Mouse (Mus musculus) megakaryocyte, embryonic 14.5 days (primary cell): ENCODE measurements at regions not wholly inside any gene's neighbourhood (a gene's known extent, or its start where the extent isn't known, plus 50 kb on each side); places are given as distances from the start of the nearest gene placed in this dataset.
A peak's percentile ranks its signal among the peaks of the same experiment; 100 is the strongest.

ENCODE experiments used
- H3K27me3 ChIP-seq: replicated peaks from 2 replicates; pipeline ENCODE3; 2012; ENCODE audit warnings: inconsistent platforms
- H3K36me3 ChIP-seq: replicated peaks from 2 replicates; pipeline ENCODE3; 2012; ENCODE audit warnings: low read length, inconsistent platforms, mixed read lengths
- H3K4me1 ChIP-seq: 2 replicates; pipeline ENCODE4 v1.6.1; 2012; ENCODE audit warnings: inconsistent platforms
- H3K4me3 ChIP-seq: replicated peaks from 2 replicates; pipeline ENCODE3; 2012; ENCODE audit warnings: moderate library complexity, mild to moderate bottlenecking, inconsistent platforms
- H3K9me3 ChIP-seq: 2 replicates; pipeline ENCODE4 v1.6.1; 2012; ENCODE audit warnings: inconsistent platforms
- FLI1 ChIP-seq: IDR thresholded peaks from 2 replicates; pipeline ENCODE4 v1.6.1; 2012; ENCODE audit warnings: low read length, inconsistent platforms, mixed read lengths
- GATA1 ChIP-seq: IDR thresholded peaks from 3 replicates; pipeline ENCODE4 v1.6.1; 2012; ENCODE audit warnings: mixed read lengths, low read length, inconsistent platforms, borderline replicate concordance

GRCm38 (mm10) chr7:63811816-63812215, 104.8 kb upstream of the E030018B13Rik start:
- no peaks in the 10 kb centered on the region for H3K36me3 ChIP-seq
- no peak for TF ChIP-seq FLI1
- TF ChIP-seq GATA1 = no peak
- peaks cover 18% of the 10 kb centered on the region for H3K4me1 ChIP-seq
- no peak overlapping the region for H3K4me3 ChIP-seq
- H3K27me3 ChIP-seq = peaks cover 6% of the 10 kb centered on the region
- no peaks in the 10 kb centered on the region for H3K9me3 ChIP-seq

- no peak overlapping the region for H3K4me3 ChIP-seq
- peaks cover 28% of the 10 kb centered on the region for H3K27me3 ChIP-seq
- TF ChIP-seq FLI1 = no peak
- no peak for TF ChIP-seq GATA1
- no peaks in the 10 kb centered on the region for H3K9me3 ChIP-seq
- H3K36me3 ChIP-seq = no peaks in the 10 kb centered on the region
- peaks cover 41% of the 10 kb centered on the region for H3K4me1 ChIP-seq
Measured at GRCm38 (mm10) chr7:63815531-63815930, 101.1 kb upstream of the E030018B13Rik start.

GRCm38 (mm10) chr7:63816056-63816941, 100.4 kb upstream of the E030018B13Rik start:
- Histone ChIP-seq H3K36me3 (no peaks in the 10 kb centered on the region), H3K4me3 (peak overlapping the region; percentile 80), H3K4me1 (peaks cover 46% of the 10 kb centered on the region), H3K9me3 (no peaks in the 10 kb centered on the region), H3K27me3 (peaks cover 31% of the 10 kb centered on the region)
- TF ChIP-seq GATA1 = no peak
- no peak for TF ChIP-seq FLI1

- no peak overlapping the region for H3K4me3 ChIP-seq
- no peaks in the 10 kb centered on the region for H3K9me3 ChIP-seq
- H3K36me3 ChIP-seq = no peaks in the 10 kb centered on the region
- peaks cover 33% of the 10 kb centered on the region for H3K27me3 ChIP-seq
- no peak for TF ChIP-seq GATA1
- TF ChIP-seq FLI1 = no peak
- H3K4me1 ChIP-seq = peaks cover 55% of the 10 kb centered on the region
Measured at GRCm38 (mm10) chr7:63817476-63817875, 99.2 kb upstream of the E030018B13Rik start.

- H3K36me3 ChIP-seq = no peaks in the 10 kb centered on the region
- H3K4me3 ChIP-seq = no peak overlapping the region
- TF ChIP-seq FLI1 (no peak), GATA1 (no peak)
- no peaks in the 10 kb centered on the region for H3K9me3 ChIP-seq
- H3K4me1 ChIP-seq = peaks cover 55% of the 10 kb centered on the region
- peaks cover 32% of the 10 kb centered on the region for H3K27me3 ChIP-seq
Measured at GRCm38 (mm10) chr7:63818105-63818504, 98.6 kb upstream of the E030018B13Rik start.

- Histone ChIP-seq H3K9me3 (no peaks in the 10 kb centered on the region), H3K27me3 (peaks cover 27% of the 10 kb centered on the region), H3K36me3 (no peaks in the 10 kb centered on the region), H3K4me1 (peaks cover 56% of the 10 kb centered on the region), H3K4me3 (no peak overlapping the region)
- TF ChIP-seq FLI1 = no peak
- no peak for TF ChIP-seq GATA1
Measured at GRCm38 (mm10) chr7:63820286-63820685, 96.4 kb upstream of the E030018B13Rik start.

GRCm38 (mm10) chr7:63822001-63822400, 94.7 kb upstream of the E030018B13Rik start:
- Histone ChIP-seq H3K36me3 (no peaks in the 10 kb centered on the region), H3K9me3 (no peaks in the 10 kb centered on the region), H3K4me3 (no peak overlapping the region), H3K27me3 (peaks cover 30% of the 10 kb centered on the region), H3K4me1 (peaks cover 40% of the 10 kb centered on the region)
- TF ChIP-seq GATA1 = no peak
- no peak for TF ChIP-seq FLI1

- Histone ChIP-seq H3K9me3 (no peaks in the 10 kb centered on the region), H3K4me1 (peaks cover 21% of the 10 kb centered on the region), H3K27me3 (peaks cover 16% of the 10 kb centered on the region), H3K36me3 (no peaks in the 10 kb centered on the region), H3K4me3 (no peak overlapping the region)
- TF ChIP-seq FLI1 (no peak), GATA1 (no peak)
Measured at GRCm38 (mm10) chr7:63824009-63824408, 92.6 kb upstream of the E030018B13Rik start.

- Histone ChIP-seq H3K9me3 (no peaks in the 10 kb centered on the region), H3K4me3 (no peak overlapping the region), H3K4me1 (no peaks in the 10 kb centered on the region), H3K27me3 (peaks cover 3% of the 10 kb centered on the region), H3K36me3 (no peaks in the 10 kb centered on the region)
- TF ChIP-seq GATA1 = no peak
- TF ChIP-seq FLI1 = no peak
Measured at GRCm38 (mm10) chr7:63829362-63829920, 87.2 kb upstream of the E030018B13Rik start.

GRCm38 (mm10) chr7:63833676-63834075, 83.0 kb upstream of the E030018B13Rik start:
- H3K27me3 ChIP-seq = peaks cover 7% of the 10 kb centered on the region
- TF ChIP-seq FLI1 = no peak
- no peak for TF ChIP-seq GATA1
- H3K4me1 ChIP-seq = no peaks in the 10 kb centered on the region
- no peaks in the 10 kb centered on the region for H3K36me3 ChIP-seq
- H3K9me3 ChIP-seq = peaks cover 13% of the 10 kb centered on the region
- H3K4me3 ChIP-seq = no peak overlapping the region
